Mouse (Mus musculus): ENCODE results near the gene Tmem11.
"Not testable (repeated sequence)": the region's sequence is repeated elsewhere in the genome, so short reads cannot be mapped to it uniquely, and the experiment has no call there.

The Tmem11 gene

DNA sequence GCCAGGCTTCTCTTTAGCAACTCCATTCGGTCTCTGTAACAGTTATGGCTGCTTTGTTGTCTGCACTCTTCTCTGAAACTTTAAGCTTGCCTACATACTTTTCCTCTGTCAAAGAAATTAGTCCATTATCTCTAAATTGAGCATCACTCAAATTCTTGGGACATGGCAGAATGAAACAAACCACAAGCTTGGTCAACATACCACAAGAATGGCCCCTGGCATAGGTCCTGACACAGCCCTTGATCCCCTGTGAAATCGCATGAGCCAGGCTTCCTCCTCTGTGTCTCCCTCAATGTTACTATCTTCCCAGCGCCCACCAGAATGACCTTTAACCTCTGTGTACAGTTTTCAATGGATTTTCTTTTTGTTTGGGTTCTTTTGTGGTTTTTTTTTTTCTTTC lies 3.3 kb upstream of the Tmem11 start:
- no peak for DNase-seq

DNA sequence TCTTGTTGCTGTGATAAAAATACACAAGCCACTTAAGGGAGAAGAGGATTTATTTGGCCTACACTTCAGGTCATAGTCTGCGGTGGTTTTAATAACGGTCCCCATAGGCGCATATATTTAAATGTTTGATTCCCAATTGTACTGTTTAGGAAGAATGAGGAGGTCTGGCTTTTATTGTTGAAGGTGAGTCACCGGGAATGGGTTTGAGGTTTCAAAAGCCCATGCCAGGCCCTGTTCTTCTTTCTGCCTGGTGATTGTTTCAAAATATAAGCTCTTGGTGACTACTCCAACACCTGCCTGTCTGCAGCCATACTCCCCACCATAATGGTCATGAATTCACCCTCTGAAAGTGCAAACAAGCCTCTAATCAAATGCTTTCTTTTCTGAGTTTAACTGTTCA lies 1.5 kb upstream of the Tmem11 start:
- DNase-seq, result no peak

DNA sequence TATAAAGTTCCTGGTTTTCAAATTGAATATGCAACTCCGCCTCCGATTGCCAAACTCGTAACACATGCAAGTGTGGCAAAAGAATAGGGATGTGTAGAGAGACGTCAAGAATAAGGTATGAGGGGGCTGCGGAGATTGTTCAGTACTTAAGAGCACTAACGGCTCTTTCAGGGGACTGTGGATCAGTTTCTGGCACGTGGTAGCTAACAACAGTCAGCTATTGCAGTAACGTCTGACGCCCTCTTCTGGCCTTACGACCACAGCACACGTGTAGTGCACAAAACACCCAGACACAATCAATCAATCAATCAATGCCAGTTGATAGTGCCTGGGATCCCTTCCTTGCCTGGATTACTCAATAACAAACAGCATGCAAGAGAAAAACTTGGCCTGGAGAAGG lies 351 bp upstream of the Tmem11 start:
- peak; percentile 67 to 78 for DNase-seq

DNA sequence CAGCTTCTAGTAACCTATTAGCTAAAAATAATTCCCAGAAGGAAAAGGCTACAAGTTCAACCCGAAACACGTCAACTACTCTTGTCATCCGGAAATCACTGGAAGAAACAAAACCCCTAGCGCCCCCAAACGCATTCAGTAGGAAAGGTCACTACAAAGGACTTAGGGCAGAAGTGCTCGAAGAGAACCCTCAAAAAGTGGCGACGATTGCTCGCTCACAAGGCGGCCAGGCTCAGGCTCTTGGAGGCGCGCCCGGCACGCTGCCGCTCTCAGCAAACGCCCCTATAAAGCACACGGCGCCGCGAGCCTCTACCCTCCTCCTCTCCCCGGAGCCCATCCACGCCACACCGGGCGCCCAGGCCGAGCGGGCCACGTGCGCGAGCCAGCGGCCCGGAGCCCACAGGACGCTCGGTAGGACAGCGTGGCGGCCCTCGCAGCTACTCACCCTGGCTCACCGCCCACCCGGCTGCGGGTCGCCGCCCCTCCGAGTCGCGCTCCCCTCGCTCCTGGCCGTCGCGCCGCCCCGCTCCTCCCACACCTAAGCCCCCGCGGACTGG lies 938 bp downstream of the Tmem11 start:
- DNase-seq, result peak; percentile 82 to 83

DNA sequence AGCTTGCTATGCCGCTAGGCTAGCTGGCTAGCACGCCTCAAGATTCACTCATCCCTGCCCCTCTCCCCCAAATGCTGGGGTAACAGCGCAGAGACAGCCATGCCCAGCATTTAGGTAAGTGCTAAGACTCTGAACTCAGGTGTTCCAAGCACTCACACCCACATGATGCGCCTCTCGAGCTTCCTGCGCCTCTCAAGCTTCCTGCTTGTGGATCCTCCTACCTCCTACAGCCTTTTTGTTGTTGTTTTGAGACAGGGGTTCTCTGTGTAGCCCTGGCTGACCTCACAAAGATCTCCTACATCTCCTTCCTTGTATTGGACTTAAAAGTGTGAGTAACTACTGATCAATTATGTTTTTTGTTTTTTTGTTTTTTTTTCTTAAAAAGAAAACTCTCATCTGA lies 6.0 kb downstream of the Tmem11 start:
- no peak for DNase-seq

DNA sequence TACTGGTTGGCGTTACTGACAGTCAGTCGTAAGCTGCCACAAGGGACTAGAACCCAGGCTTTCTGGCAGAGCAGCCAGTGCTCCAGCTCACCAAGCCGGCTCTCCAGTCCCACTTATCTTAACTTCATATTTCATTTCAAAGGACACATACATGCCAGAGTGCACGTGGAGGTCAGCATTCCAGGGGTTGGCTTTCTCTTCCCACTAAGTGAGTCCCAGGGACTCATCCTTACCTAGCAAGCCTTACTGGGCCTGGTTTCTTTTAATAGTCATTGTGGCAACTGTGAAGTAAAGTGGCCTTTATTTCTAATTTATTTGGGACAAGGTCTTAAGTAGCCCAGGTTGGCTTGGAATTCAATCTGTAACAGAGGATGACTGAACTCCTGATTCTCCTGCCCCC lies 7.7 kb downstream of the Tmem11 start:
- DNase-seq, result no peak

DNA sequence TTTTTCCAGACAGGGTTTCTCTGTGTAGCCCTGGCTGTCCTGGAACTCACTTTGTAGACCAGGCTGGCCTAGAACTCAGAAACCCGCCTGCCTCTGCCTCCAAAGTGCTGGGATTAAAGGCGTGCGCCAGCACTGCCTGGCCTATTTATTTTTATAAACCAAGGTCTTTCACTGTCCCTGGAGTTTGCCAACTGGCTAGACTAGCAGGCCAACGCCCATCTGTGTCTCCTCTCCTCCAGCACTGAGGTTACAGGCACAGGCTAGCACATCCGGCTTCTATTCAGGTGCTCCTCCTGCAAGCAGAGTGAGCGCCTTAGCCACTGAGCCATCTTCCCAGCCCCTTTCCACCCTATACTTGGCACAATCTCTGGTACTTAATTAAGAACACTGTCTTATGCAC lies 9.6 kb downstream of the Tmem11 start:
- DNase-seq, result not testable (repeated sequence)

DNA sequence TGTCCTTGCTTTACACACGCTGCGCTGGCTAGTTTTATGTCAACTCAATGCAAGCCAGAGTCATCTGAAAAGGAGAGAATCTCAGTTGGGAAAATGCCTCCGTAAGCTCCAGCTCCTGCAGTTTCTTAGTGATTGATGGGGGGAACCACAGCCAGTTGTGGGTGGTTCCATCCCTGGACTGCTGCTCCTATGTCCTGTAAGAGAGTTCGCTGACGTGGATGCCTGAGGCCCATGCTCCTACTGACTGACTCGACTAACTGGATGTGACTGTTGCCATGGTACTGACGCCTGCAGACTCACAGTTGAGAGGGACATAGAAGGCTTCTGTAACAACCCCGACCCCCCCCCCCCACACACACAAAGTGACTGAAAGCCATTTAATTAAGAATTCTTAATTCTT lies 11.2 kb downstream of the Tmem11 start:
- no peak for DNase-seq

DNA sequence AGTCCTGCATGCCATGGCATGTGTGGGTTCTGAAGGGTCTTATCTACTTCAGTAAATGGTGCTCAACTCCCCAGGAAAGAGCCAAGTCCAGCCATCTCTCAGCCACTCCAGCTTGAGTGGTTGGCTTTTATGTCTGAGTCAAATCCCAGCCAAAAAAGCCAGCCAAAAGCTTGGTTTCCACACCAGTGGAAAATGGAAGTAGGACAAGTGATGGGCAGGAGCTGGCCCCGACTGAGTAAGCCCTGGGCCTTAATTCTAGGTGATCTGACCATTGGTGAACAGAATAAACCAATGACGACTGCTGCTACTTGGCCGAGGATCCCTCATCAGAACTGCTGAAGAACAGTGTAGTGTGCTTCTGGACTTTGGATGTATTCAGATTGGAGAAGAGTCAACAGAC lies 11.6 kb downstream of the Tmem11 start:
- DNase-seq, result peak; percentile 68 to 69

DNA sequence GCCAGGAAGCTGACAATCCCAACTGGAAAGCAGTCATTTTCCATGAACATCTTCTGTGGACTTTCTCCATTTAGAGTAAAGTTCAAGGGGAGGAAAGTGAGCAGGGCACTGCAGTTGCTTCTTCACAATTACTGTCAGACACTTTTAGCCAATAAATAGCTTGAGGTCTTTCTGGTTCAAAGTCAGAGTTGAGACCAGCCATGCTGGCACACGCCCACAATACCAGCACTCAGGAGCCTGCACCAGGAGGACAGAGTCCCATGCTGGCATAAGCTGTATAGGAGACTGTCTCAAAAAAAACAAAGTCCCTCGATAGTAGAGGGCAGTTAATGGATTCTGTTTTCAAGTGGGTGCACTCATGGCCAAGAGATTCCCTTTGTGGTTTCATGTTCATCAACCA lies 13.1 kb downstream of the Tmem11 start:
- DNase-seq, result no peak

DNA sequence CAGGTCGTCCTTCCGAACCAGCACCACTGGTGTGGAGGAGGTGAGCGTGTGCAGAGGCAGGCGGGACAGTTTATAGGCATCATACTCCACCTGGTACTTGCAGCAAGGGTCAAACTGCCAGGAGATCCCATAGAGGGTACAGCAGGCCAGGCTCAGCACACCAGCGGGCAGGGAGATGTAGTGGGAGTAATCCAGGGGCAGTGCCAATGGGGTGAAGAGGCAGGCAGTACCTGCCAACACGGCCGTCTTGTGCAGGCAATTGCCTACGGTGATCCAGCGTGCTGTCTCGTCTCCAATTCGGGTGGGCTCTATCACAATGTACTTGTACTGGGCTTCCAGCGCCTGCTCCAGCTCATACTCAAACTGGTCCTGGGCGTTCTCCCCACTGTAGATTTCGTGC lies 14.2 kb downstream of the Tmem11 start:
- DNase-seq, result peak; percentile 16 to 26

DNA sequence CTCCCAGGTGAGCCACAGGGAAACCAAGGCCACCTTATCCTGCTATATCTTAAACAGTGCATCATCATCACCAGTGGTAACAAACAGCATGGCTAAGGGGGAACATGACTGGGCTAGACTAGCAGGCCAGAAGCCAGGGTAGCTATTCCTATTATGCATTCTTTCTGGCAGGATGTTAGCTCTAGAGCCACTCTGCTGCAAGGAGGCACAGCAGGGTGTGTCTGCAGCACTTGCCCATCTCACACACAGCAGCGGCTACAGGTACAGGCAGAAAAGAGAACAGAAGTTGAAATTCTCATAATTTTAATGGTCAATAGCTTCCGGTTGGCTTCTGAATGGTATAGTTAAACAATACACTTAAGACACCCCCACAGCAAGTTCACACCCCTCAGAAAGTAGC lies 14.9 kb downstream of the Tmem11 start:
- DNase-seq, result peak in 1 of 2 experiments; percentile 28

DNA sequence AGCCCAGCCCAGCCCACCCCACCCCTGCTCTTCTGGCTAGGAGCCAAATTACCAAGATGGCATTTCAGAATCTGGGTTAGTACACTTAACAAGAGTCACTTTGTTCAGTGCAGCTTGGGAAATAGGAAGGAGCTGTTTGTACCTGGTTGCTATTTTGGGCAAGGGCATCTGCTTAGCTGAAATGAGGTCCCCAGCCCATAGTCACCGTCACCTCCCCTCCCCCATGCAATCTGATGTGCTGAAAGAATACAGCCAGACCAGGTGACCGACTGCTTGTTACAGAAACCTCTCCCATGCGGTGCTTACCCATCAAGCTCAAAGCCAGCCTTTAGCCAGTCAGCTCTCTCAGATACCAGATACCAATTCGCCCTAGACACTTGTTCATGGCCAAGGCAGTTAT lies 15.9 kb downstream of the Tmem11 start:
- peak; percentile 56 to 69 for DNase-seq

DNA sequence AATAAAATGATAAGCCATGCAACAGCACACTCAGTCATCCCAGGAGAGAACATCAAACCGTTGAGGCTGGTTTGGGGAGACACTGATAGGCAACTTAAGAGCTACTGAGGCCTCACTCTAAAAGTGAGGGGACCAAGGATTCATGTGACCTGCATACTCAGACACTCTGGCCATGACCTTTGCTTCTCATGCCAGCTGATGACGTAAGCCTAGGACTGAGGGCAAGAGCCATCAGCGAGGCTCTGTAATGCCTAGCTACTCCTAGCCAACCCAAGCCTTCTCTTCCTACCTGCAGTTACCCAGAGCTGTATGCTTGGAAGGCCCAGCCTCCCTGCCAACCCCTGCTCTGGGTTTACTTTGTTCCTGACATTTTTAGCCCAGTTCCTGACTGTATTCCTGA lies 17.1 kb downstream of the Tmem11 start:
- no peak for DNase-seq

DNA sequence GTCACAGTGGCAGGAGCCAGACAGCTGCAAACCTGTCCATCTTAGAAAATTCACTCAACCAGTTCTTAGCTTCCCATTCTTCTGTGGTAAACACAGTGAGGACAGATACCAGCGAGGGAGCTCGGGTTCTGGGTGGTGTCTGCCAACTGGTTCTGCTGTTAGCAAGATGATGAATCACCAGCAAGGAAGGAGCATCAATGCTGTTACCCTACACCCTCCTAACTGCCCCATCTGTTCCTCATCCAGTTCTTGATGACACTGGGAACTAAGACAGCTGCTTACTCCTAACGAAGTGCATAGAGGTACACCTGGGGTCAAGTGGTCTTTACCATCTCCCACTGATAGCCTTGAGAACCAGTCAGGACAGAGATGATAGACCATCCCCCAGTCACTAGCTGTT lies 22.5 kb downstream of the Tmem11 start:
- no peak for DNase-seq

DNA sequence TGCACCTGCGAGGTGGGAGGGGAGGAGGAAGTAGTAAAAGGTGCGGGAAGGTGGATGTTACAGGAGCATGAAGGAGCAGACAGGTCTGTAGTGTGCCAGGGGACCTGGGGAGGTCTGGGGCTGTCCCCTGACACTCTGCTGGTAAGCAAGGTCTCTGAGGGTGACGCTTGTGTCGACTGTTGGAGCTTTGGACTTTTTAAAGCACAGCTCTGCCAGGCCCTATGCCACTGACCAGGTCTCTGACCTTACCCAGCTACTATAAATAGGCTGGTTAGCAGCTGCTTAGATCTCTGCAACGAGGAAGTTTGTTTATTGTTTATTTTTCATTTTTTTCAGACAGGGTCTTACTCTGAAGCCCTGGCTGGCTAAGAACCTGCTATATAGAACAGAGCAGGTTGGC lies 33.7 kb downstream of the Tmem11 start:
- DNase-seq, result no peak

DNA sequence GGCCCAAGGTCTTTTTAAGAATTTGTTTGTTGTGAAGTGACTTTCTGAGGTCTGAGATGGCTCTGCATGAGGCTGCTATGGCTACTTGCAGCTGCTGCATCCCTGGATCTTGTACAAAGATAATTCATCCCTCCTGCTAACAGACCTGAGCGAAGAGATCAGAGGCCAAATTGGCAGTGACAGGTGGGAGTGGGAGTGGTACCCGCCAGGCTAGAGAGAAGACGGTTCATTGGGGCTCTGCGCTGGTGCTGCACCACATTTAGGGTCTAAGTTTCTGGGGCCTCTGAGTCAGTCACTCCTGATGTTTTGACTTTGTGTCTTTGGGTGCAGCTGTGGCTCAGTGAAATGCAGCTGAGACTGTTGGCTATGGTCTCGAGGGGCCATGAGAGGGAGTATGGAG lies 35.7 kb downstream of the Tmem11 start:
- DNase-seq, result no peak

DNA sequence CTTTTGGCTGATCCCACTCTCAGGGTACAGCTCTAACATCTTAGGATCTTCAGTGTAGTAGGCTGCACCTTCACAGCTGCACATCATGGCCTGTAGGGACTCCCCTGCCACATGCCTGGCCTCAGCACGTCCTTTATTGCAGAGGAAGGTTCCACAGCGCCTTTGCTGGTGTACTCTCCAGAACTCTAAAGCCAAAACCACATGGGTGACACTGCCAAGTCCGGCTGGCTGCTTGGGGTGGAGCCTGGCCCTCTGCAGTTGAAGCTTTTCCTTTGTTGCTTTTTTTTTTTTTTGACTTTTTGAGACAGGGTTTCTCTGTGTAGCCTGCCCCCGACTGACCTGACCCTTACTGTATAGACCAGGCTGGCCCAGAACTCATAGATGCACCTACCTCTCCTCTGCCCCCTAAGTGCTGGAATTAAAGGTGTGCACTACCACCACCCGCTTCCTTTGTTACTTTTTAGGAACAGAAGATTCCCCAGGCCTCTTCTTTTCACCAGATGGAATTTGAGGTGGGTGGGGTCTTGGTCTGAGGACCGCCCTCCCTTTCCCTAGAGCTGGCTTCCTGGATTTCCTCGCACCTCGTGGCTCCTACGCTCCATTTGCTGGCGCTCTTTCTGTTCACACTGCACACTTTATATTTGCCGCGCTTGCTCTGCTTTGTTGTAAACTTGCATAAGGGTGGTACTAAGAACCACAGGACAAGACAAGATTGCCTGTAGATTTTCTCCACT lies 37.4 kb downstream of the Tmem11 start:
- DNase-seq, result no peak

DNA sequence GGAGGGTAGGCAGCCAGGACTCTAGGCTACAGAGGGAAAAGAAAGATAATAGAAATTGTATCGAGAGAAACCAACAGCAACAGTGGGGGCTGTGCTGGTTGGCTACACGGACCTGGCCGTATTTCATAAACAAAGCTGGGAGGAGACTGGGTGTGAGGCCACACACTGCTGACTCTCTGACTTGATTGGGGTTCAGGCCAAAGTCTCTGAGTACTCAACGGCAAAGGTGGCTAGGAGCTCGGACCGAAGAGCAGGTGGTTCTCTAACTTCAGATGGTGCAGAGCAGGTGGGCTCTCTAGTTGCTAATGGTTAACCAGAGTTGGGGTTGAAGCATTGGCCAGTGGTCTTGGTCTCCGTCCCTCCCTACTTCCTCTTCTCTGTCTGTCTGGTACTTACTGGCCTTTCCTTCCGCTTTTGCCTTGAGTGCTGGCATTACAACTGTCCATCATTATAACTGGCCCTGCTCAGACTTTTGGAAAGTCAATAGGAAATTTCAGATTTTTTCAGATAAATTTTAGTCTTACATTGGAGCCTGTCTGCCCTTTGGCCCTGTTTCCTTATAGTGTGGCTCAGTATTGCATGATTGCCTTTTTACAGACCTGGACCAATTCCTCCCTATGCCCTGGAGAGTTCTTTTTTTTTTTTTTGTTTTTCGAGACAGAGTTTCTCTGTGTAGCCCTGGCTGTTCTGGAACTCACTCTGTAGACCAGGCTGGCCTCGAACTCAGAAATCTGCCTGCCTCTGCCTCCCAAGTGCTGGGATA lies 41.2 kb downstream of the Tmem11 start:
- DNase-seq, result no peak

DNA sequence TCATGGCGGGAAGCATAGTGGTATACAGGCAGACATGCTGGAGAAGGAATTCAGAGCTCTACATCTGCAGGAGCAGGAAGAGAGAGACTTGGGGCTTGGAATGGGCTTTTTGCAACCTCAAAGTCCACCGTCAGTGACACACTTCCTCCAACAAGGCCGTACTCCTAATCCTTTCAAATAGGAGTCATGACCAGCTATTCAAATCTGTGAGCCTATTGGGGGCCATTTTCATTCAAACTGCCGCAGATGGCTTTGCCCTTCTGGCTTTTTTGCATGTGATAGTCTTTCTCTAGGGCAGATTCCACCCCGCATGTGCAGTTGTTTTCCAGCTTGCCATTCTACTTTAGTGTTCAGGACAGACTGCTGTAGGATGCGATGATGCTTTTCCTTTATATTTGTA lies 42.2 kb downstream of the Tmem11 start:
- no peak for DNase-seq

DNA sequence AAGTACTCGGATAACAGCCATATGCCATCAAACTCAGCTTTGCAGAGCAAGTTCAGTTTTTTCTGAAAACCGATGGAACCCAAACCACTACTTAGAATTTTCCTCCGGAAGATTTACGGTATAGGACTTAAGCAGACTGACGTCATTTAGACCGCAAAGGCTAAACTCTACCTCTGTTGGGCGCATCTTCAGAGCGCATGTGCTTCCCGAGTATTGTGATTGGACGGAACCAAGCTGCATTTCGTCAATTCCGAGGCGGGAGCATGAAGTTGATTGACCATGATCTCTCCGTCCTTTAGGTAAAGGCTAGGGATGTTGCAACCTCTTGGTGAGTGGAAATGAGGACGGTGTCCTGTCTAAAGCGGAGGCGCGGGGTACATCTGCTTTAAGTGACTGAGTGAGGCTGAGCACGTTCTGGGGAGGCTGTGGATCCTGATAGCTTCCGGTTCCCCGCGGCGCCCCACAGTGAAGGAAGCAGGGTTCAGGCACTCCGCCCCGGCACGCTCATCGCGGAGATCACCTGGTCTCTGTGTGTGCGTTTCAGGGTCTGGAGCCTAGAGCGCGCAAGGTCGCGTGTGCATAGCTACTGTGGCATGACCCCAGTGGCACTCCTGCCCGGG lies 48.5 kb downstream of the Tmem11 start, which contains the start of gene Dhrs7b:
Dhrs7b (plus strand) TSS at position 199 of the 620 bp plus-strand sequence.
- DNase-seq, result peak; percentile 90

DNA sequence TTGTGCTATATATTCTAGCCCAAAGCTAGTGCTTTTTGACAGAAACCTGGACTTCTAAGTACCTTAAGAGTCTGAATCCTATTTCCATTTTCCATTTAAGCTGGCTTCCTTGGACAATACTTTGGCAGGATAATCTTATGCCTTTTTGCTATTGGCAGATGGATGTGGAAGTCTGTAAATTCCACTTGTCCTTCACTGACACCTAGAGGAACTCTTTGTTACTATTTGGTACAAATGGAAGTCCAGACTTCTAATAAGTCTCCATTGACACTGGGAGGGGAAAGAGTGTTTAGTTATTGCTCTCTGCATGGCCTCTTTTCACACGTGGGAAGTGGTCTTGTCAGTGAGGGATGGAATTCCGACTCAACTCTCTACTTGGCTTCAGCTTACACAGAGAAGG lies 50.2 kb downstream of the Tmem11 start:
- peak in 1 of 2 experiments; percentile 19 for DNase-seq

DNA sequence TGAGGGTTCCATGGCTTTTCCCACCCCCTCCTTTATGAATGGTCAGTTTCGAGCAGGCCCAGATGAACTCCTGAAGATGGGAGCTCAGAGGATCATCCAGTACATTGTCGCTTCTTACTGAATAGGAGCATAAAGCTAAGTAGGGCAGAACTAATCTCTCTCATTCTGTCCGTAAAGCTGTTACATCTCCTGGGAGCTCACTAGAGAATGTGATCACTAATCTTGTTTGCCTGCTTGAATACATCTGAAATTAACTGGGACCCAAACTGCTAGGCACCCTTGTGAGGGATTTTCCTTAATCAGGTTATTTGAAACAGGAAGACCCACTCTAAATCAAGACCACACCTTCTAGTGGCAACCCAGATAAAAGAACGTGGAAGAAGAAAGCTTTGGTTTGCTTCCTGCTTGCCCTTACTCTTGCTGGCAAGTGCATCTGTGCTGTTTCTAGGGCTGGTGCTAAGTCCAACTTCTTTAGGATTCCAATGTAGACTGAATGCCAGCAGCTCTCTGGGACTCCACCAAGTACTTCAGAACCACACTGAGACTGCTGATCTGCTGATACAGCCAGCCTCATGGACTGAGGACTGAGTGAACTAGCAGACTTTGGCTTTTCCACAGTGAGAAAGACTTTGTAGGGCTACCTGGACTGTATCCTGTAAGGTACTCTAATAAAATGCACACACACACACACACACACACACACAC lies 51.7 kb downstream of the Tmem11 start:
- DNase-seq, result no peak

Data from cerebellum, postnatal 10 days (tissue).